Mouse (Mus musculus) right cerebral cortex, postnatal 36 days (tissue): Measurements from ENCODE around the gene Mamdc4.
A peak's percentile ranks its signal among the peaks of the same experiment; 100 is the strongest.

Experiments used
- DNase-seq, 2 experiments: peaks; one replicate each; pipeline ENCODE4 v3.0.0; 2022; ENCODE audit warnings: low spot score in 2 of 2, mixed read lengths in 1 of 2

Mamdc4 gene

GRCm38 (mm10) chr2:25574579-25575431 is at the start of gene Mamdc4, which contains the start of gene Phpt1:
Mamdc4 (minus strand) TSS chr2:25574845.
Phpt1 (minus strand) TSS chr2:25575224.
- DNase-seq, result peak; percentile 96 to 97

GRCm38 (mm10) chr2:25621229-25622200 is 46.9 kb upstream of the Mamdc4 start, which contains the start of gene Tmem141:
Tmem141 (minus strand) TSS chr2:25622005.
- peak; percentile 86 to 90 for DNase-seq

- no peak for DNase-seq
Observed at GRCm38 (mm10) chr2:25620852-25621228, 46.2 kb upstream of the Mamdc4 start.

GRCm38 (mm10) chr2:25620386-25620785 is 45.7 kb upstream of the Mamdc4 start:
- no peak for DNase-seq

- no peak for DNase-seq
Observed at GRCm38 (mm10) chr2:25617578-25617977, 42.9 kb upstream of the Mamdc4 start, which contains the start of gene Ccdc183. Ccdc183 (minus strand) TSS chr2:25617678.

GRCm38 (mm10) chr2:25616398-25616797 is 41.8 kb upstream of the Mamdc4 start:
- DNase-seq, result no peak

- no peak for DNase-seq
Observed at GRCm38 (mm10) chr2:25608671-25609070, 34.0 kb upstream of the Mamdc4 start.

GRCm38 (mm10) chr2:25607761-25608622 is 33.3 kb upstream of the Mamdc4 start, which contains the start of gene Rabl6:
Rabl6 (minus strand) TSS chr2:25608521.
- DNase-seq, result peak; percentile 80 to 86

GRCm38 (mm10) chr2:25602526-25602925 is 27.9 kb upstream of the Mamdc4 start:
- no peak for DNase-seq

- DNase-seq, result no peak
Observed at GRCm38 (mm10) chr2:25600037-25600436, 25.4 kb upstream of the Mamdc4 start.

- DNase-seq, result no peak
Observed at GRCm38 (mm10) chr2:25598749-25599148, 24.1 kb upstream of the Mamdc4 start.

- DNase-seq, result no peak
Observed at GRCm38 (mm10) chr2:25596765-25597510, 22.3 kb upstream of the Mamdc4 start.

GRCm38 (mm10) chr2:25591863-25592262 is 17.2 kb upstream of the Mamdc4 start:
- DNase-seq, result no peak

- no peak for DNase-seq
Observed at GRCm38 (mm10) chr2:25588227-25588907, 13.7 kb upstream of the Mamdc4 start.

GRCm38 (mm10) chr2:25587290-25587689 is 12.6 kb upstream of the Mamdc4 start:
- DNase-seq, result no peak

- no peak for DNase-seq
Observed at GRCm38 (mm10) chr2:25585601-25586000, 11.0 kb upstream of the Mamdc4 start.

GRCm38 (mm10) chr2:25584856-25585255 is 10.2 kb upstream of the Mamdc4 start:
- no peak for DNase-seq

GRCm38 (mm10) chr2:25584152-25584551 is 9.5 kb upstream of the Mamdc4 start:
- DNase-seq, result no peak

- no peak for DNase-seq
Observed at GRCm38 (mm10) chr2:25583571-25583970, 8.9 kb upstream of the Mamdc4 start.

GRCm38 (mm10) chr2:25583120-25583481 is 8.5 kb upstream of the Mamdc4 start:
- DNase-seq, result no peak
